Mouse (Mus musculus) cerebellum, adult 18-20 months (tissue): ENCODE results near the gene Tppp3.

Source experiments
- DNase-seq, 2 experiments: peaks; one replicate each; pipeline ENCODE4 v3.0.0; 2021

The Tppp3 gene

GRCm38 (mm10) chr8:105471314-105472015 lies at the start of gene Tppp3:
Gene Tppp3 (minus strand): TSS chr8:105471526.
- peak; percentile 90 to 95 for DNase-seq

GRCm38 (mm10) chr8:105521061-105521460 lies 49.7 kb upstream of the Tppp3 start:
- no peak for DNase-seq

- no peak for DNase-seq
Observed at GRCm38 (mm10) chr8:105520521-105520920, 49.2 kb upstream of the Tppp3 start.

- no peak for DNase-seq
Observed at GRCm38 (mm10) chr8:105519591-105519990, 48.3 kb upstream of the Tppp3 start.

- peak; percentile 46 to 47 for DNase-seq
Observed at GRCm38 (mm10) chr8:105518436-105519313, 47.3 kb upstream of the Tppp3 start, which contains the start of gene Hsd11b2. Gene Hsd11b2 (plus strand): TSS chr8:105518755.

- no peak for DNase-seq
Observed at GRCm38 (mm10) chr8:105517346-105517745, 46.0 kb upstream of the Tppp3 start.

- peak; percentile 81 to 86 for DNase-seq
Observed at GRCm38 (mm10) chr8:105516018-105516645, 44.8 kb upstream of the Tppp3 start.

GRCm38 (mm10) chr8:105514656-105515055 lies 43.3 kb upstream of the Tppp3 start:
- DNase-seq: no peak

- DNase-seq: no peak
Observed at GRCm38 (mm10) chr8:105514194-105514593, 42.9 kb upstream of the Tppp3 start.

GRCm38 (mm10) chr8:105509997-105510735 lies 38.8 kb upstream of the Tppp3 start:
- no peak for DNase-seq

GRCm38 (mm10) chr8:105508758-105509157 lies 37.4 kb upstream of the Tppp3 start:
- DNase-seq: no peak

- DNase-seq: no peak
Observed at GRCm38 (mm10) chr8:105506977-105507376, 35.7 kb upstream of the Tppp3 start.

- no peak for DNase-seq
Observed at GRCm38 (mm10) chr8:105504617-105505016, 33.3 kb upstream of the Tppp3 start.

GRCm38 (mm10) chr8:105499787-105500186 lies 28.5 kb upstream of the Tppp3 start:
- no peak for DNase-seq

GRCm38 (mm10) chr8:105496439-105497180 lies 25.3 kb upstream of the Tppp3 start, which contains the start of gene Zdhhc1:
Gene Zdhhc1 (minus strand): TSS chr8:105496902.
- DNase-seq: peak; percentile 91 to 97

- no peak for DNase-seq
Observed at GRCm38 (mm10) chr8:105495350-105496302, 24.3 kb upstream of the Tppp3 start.

- DNase-seq: no peak
Observed at GRCm38 (mm10) chr8:105494566-105494965, 23.2 kb upstream of the Tppp3 start.

GRCm38 (mm10) chr8:105493495-105493894 lies 22.2 kb upstream of the Tppp3 start:
- no peak for DNase-seq

- no peak for DNase-seq
Observed at GRCm38 (mm10) chr8:105489281-105489680, 18.0 kb upstream of the Tppp3 start.

GRCm38 (mm10) chr8:105488082-105488481 lies 16.8 kb upstream of the Tppp3 start:
- no peak for DNase-seq

- DNase-seq: peak in 1 of 2 experiments; percentile 25
Observed at GRCm38 (mm10) chr8:105484392-105484791, 13.1 kb upstream of the Tppp3 start.
